Mouse (Mus musculus) erythroblast, embryonic 14.5 days (primary cell): Measurements from ENCODE around the gene Timp2.

Experiments
- GATA1 ChIP-seq: IDR thresholded peaks from 2 replicates; pipeline ENCODE4 v1.6.1; 2012; ENCODE audit warnings: low read length, inconsistent platforms, mixed read lengths
- TAL1 ChIP-seq: IDR thresholded peaks from 3 replicates; pipeline ENCODE4 v1.6.1; 2012; ENCODE audit warnings: low read length, inconsistent platforms, mixed read lengths

DNA sequence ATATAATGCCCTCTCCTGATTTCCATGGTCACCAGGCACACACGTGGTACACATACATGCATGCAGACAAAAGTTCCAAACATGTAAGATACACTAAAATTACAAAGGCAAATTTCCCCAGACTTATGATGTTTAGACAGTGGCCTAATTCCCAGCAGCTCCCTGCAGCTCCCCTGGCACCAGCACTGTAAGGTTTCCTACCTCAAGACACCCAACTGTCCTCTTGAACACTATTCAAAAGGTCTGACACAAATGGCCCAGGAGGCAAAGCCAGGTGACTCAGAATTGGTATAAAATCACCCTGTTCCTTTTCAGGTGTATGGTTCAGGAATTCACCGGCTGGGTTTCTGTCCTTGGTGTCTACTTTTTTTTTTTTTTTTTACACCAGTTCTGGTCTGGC is 47.6 kb upstream of the Timp2 start:
- TF ChIP-seq GATA1 = no peak
- TF ChIP-seq TAL1 = no peak
